Mouse (Mus musculus) ES-Bruce4 (cell line): ENCODE measurements around the gene Slc16a1.

ENCODE experiments used
- CTCF ChIP-seq: IDR thresholded peaks from one replicate; pipeline ENCODE4 v1.8.1; 2011; ENCODE audit warnings: low read depth, low read length
- EP300 ChIP-seq: IDR thresholded peaks from 2 replicates; pipeline ENCODE4 v1.6.1; 2011; ENCODE audit warnings: low read depth, low read length; ENCODE audit not compliant: insufficient read depth

GRCm38 (mm10) chr3:104662007-104662406, 23.5 kb downstream of the Slc16a1 start:
- no peak for TF ChIP-seq CTCF
- no peak for TF ChIP-seq EP300
